Mouse (Mus musculus): ENCODE measurements around the gene Sema3d.

DNA sequence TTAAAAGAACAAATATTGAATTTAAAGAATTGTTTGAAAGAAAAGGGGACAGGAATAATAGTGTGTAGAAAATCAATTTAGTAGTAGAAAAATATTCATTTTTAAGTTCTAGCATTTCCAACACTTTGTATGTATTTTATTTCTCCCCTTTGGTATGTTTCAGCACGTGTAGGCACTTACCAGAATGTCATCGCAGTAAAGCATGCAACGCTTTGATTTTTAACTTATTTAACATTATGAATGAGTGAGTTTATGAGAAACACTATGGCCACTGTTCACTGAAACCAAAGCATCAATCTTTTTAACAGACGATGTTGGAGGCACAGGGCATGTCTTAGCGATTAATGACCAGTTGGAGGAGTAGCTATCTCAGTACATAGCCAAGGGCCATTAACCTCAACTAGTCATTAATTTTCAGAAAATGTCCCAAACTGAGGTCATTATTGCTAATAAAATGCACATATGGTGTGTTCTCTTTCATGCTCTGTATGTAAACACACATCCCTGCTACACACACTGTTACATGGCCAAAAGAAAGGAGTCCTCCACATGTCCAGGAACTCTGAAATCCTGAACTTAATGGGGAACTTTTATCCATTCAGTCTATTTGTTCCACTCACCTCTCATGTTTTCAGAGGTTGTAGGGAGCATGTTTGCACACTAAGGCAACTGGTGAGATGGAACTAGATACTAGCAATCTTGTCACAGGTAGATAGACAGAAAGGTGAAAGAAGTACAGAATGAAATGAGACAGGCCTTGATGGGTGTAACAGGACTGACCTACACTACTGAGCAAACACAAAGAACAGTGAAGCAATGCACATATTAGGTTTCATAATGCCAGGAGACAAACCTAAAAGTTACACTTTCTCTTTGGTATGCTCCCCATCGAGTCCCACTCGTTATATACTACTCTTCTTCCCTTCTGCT is 59.3 kb downstream of the Sema3d start:
- TF ChIP-seq CTCF (IDR thresholded peaks at IDR 0.05; ENCODE audit: insufficient read depth, low read length) (no peak), POLR2A (IDR thresholded peaks at IDR 0.05; ENCODE audit: borderline replicate concordance, extremely low read depth, low read depth, low read length) (no peak)

Data from lung, adult 2 months (tissue).